Mouse (Mus musculus) neural tube, embryonic 14.5 days (tissue): ENCODE results near the gene Phc1. TPM values are rescaled to one million over a fixed set of nuclear protein-coding genes. Genes with fewer than 3 reads are reported as not detected.
"Not testable (repeated sequence)": the region's sequence is repeated elsewhere in the genome, so short reads cannot be mapped to it uniquely, and the experiment has no call there.

Experiments
- ATAC-seq: fragments of 200-750 bp; cut with Nextera tagmentation; 2 replicates; pipeline ENCODE4 v1.8.0; 2017; ENCODE audit warnings: low read depth, mild to moderate bottlenecking, moderate TSS enrichment, moderate library complexity
- H3K27ac ChIP-seq: fragments of 300-500 bp; sonication (generic); 2 replicates; pipeline ENCODE4 v1.5.1; 2014; ENCODE audit warnings: low read depth, mild to moderate bottlenecking, control low read depth, low read length, moderate library complexity, mixed read lengths
- H3K27me3 ChIP-seq: fragments of 300-500 bp; sonication (generic); 2 replicates; pipeline ENCODE4 v1.6.1; 2014; ENCODE audit warnings: low read length; ENCODE audit not compliant: control insufficient read depth, insufficient read depth
- H3K36me3 ChIP-seq: fragments of 300-500 bp; sonication (generic); 2 replicates; pipeline ENCODE4 v1.6.1; 2014; ENCODE audit warnings: low read length, mixed read lengths; ENCODE audit not compliant: control insufficient read depth, insufficient read depth
- H3K4me1 ChIP-seq: fragments of 300-500 bp; sonication (generic); 2 replicates; pipeline ENCODE4 v1.6.1; 2014; ENCODE audit warnings: low read length; ENCODE audit not compliant: control insufficient read depth, insufficient read depth
- H3K4me2 ChIP-seq: fragments of 300-500 bp; sonication (generic); 2 replicates; pipeline ENCODE4 v1.6.1; 2014; ENCODE audit warnings: mild to moderate bottlenecking, low read depth, low read length, control low read depth
- H3K4me3 ChIP-seq: fragments of 300-500 bp; sonication (generic); 2 replicates; pipeline ENCODE4 v1.5.1; 2014; ENCODE audit warnings: low read depth, low read length, control low read depth, mixed read lengths
- H3K9ac ChIP-seq: fragments of 300-500 bp; sonication (generic); replicated peaks from 2 replicates; pipeline ENCODE4 v1.6.1; 2014; ENCODE audit warnings: low read depth, mild to moderate bottlenecking, control low read depth, low read length, mixed read lengths
- H3K9me3 ChIP-seq: fragments of 300-500 bp; sonication (generic); 2 replicates; pipeline ENCODE4 v1.6.1; 2016; ENCODE audit warnings: low read length; ENCODE audit not compliant: control insufficient read depth
- WGBS: fragments of 180-500 bp; shearing (Covaris S2); extraction: QIAGEN DNeasy Blood & Tissue Kit; methylation state at CpG from one replicate; pipeline ENCODE4 v1.1.7; 2014; 5-methylcytosine and 5-hydroxymethylcytosine counted together
- polyA plus RNA-seq: library from polyadenylated mRNA; unstranded; fragments of >200 nt; fragmentation: Nextera tagmentation; extraction: Ambion mirVana; gene quantifications from 2 replicates; pipeline ENCODE4 v1.2.1, GENCODE M21; 2014

The Phc1 gene
- polyA plus RNA-seq, 1 experiment from 2014 or later: 41.9 TPM

GRCm38 (mm10) chr6:122366287-122366686 is 25.9 kb upstream of the Phc1 start:
- no peak for ATAC-seq
- Histone ChIP-seq H3K9me3 (no peaks in the 10 kb centered on the region), H3K4me3 (no peak overlapping the region), H3K36me3 (no peaks in the 10 kb centered on the region), H3K27me3 (no peaks in the 10 kb centered on the region), H3K27ac (no peak overlapping the region), H3K4me2 (no peak overlapping the region), H3K9ac (no peak overlapping the region), H3K4me1 (no peaks in the 10 kb centered on the region)
- 41% methylated on average over 2 of the region's 2 CpGs for WGBS

GRCm38 (mm10) chr6:122365706-122366105 is 25.3 kb upstream of the Phc1 start:
- Histone ChIP-seq H3K9ac (no peak overlapping the region), H3K4me3 (no peak overlapping the region), H3K27me3 (no peaks in the 10 kb centered on the region), H3K27ac (no peak overlapping the region), H3K4me1 (no peaks in the 10 kb centered on the region), H3K4me2 (no peak overlapping the region), H3K9me3 (no peaks in the 10 kb centered on the region), H3K36me3 (no peaks in the 10 kb centered on the region)
- 59% methylated on average over 3 of the region's 3 CpGs for WGBS
- no peak for ATAC-seq

- Histone ChIP-seq H3K4me3 (no peak overlapping the region), H3K4me1 (no peaks in the 10 kb centered on the region), H3K27ac (no peak overlapping the region), H3K36me3 (no peaks in the 10 kb centered on the region), H3K9ac (no peak overlapping the region), H3K4me2 (no peak overlapping the region), H3K27me3 (no peaks in the 10 kb centered on the region), H3K9me3 (no peaks in the 10 kb centered on the region)
- WGBS: 100% methylated on average over 1 of the region's 1 CpGs
- ATAC-seq: no peak
These were observed 16.7 kb upstream of the Phc1 start for GRCm38 (mm10) chr6:122357089-122357488.

GRCm38 (mm10) chr6:122355909-122356308 is 15.5 kb upstream of the Phc1 start:
- no peak overlapping the region for H3K4me2 ChIP-seq
- H3K27me3 ChIP-seq: no peaks in the 10 kb centered on the region
- no peaks in the 10 kb centered on the region for H3K9me3 ChIP-seq
- H3K36me3 ChIP-seq: no peaks in the 10 kb centered on the region
- 63% methylated on average over 9 of the region's 9 CpGs for WGBS
- no peak overlapping the region for H3K4me3 ChIP-seq
- no peak overlapping the region for H3K9ac ChIP-seq
- no peak for ATAC-seq
- H3K4me1 ChIP-seq: no peaks in the 10 kb centered on the region
- no peak overlapping the region for H3K27ac ChIP-seq

- WGBS: 72% methylated on average over 1 of the region's 1 CpGs
- H3K4me1 ChIP-seq, H3K4me2 ChIP-seq, H3K27ac ChIP-seq, H3K9ac ChIP-seq, H3K9me3 ChIP-seq, H3K27me3 ChIP-seq, H3K36me3 ChIP-seq, ATAC-seq, H3K4me3 ChIP-seq: not testable (repeated sequence)
These were observed 7.0 kb upstream of the Phc1 start for GRCm38 (mm10) chr6:122347326-122347725.

GRCm38 (mm10) chr6:122346399-122346798 is 6.0 kb upstream of the Phc1 start:
- Histone ChIP-seq H3K4me3 (no peak overlapping the region), H3K36me3 (no peaks in the 10 kb centered on the region), H3K9me3 (no peaks in the 10 kb centered on the region), H3K4me2 (no peak overlapping the region), H3K27ac (no peak overlapping the region), H3K9ac (no peak overlapping the region), H3K4me1 (no peaks in the 10 kb centered on the region; the same call in 1 of the 2 replicates), H3K27me3 (no peaks in the 10 kb centered on the region)
- no peak for ATAC-seq
- 90% methylated on average over 7 of the region's 7 CpGs for WGBS

- Histone ChIP-seq H3K9me3 (no peaks in the 10 kb centered on the region), H3K4me1 (no peaks in the 10 kb centered on the region; the same call in 1 of the 2 replicates), H3K27me3 (no peaks in the 10 kb centered on the region), H3K4me2 (no peak overlapping the region), H3K4me3 (no peak overlapping the region), H3K27ac (no peak overlapping the region), H3K9ac (no peak overlapping the region), H3K36me3 (no peaks in the 10 kb centered on the region)
- ATAC-seq: no peak
- WGBS: 88% methylated on average over 6 of the region's 6 CpGs
These were observed 5.4 kb upstream of the Phc1 start for GRCm38 (mm10) chr6:122345731-122346130.

GRCm38 (mm10) chr6:122344386-122345116 is 4.2 kb upstream of the Phc1 start:
- WGBS: 64% methylated on average over 9 of the region's 9 CpGs
- no peak for ATAC-seq

GRCm38 (mm10) chr6:122343719-122344118 is 3.4 kb upstream of the Phc1 start:
- 72% methylated on average over 10 of the region's 10 CpGs for WGBS
- H3K4me2 ChIP-seq: no peak overlapping the region
- H3K9ac ChIP-seq: no peak overlapping the region
- no peak overlapping the region for H3K4me3 ChIP-seq
- no peak for ATAC-seq
- H3K27me3 ChIP-seq: no peaks in the 10 kb centered on the region
- H3K36me3 ChIP-seq: no peaks in the 10 kb centered on the region
- H3K4me1 ChIP-seq: peaks cover 3% of the 10 kb centered on the region; the same call in 1 of the 2 replicates
- H3K9me3 ChIP-seq: no peaks in the 10 kb centered on the region
- H3K27ac ChIP-seq: no peak overlapping the region

More at GRCm38 (mm10) chr6:122344386-122345116, 4.2 kb upstream of the Phc1 start:
- H3K9me3 ChIP-seq: no peaks in the 10 kb centered on the region
- H3K4me1 ChIP-seq: no peaks in the 10 kb centered on the region; the same call in 1 of the 2 replicates
- H3K36me3 ChIP-seq: no peaks in the 10 kb centered on the region
- H3K9ac ChIP-seq: no peak overlapping the region
- H3K27me3 ChIP-seq: no peaks in the 10 kb centered on the region
- H3K27ac ChIP-seq: no peak overlapping the region
- H3K4me2 ChIP-seq: no peak overlapping the region
- H3K4me3 ChIP-seq: no peak overlapping the region
